Mouse (Mus musculus): ENCODE data around the gene Plxna1.
A peak's percentile ranks its signal among the peaks of the same experiment; 100 is the strongest.

The Plxna1 gene

DNA sequence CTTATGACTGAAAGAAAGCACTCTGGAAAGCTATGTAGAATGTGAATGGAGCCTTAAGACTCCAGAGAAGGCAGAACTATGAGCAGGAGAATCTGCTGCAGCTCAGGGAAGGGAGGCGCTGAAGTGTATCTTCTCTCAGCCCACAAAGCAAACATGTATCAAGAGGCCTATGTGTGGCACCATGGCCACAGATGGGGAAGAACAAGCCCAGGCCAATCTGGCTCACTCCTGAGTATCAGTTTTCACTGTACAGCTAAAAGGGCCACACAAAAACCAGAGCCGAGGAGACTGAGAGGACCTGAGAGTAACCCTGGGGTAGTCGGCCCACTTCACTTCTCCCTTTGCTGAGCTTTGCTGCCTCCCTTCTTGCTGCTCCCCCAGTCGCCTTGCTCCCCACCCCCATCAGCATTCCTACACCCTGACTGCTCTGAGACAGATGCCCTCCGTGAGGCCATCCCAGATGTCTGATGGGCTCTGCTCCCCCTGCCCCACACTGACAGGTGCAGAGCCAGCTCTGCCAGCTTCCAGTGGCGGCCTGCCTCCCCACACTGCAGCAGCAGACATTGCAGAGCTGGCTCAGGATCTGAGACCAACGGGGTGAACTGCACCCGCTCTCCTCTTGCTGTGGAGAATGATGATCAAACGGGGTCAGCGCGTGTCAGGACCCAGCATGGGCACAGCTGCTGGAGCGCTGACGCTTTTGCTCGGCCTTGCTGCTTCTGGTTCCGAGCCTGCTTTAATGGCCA, 34.5 kb downstream of the Plxna1 start:
- DNase-seq: no peak

DNA sequence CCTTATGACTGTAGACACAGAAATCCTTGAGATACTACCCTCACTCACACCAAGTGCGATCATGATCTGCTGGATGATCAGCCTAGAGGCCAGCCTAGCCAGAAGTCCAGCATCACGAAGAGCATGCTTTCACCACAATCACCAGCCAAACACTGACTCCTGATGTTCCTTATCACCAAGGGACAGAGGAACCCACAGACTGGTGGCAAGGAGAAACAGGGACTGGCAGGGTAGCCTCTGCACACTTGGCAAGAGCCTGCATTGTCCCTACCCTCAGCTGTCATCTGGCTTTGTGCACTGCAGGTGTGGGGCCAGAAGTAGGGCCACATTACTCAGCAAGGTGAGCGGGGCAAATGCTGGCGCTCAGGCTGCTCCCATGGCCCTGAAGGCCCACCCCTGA, 37.6 kb downstream of the Plxna1 start:
- no peak for DNase-seq

DNA sequence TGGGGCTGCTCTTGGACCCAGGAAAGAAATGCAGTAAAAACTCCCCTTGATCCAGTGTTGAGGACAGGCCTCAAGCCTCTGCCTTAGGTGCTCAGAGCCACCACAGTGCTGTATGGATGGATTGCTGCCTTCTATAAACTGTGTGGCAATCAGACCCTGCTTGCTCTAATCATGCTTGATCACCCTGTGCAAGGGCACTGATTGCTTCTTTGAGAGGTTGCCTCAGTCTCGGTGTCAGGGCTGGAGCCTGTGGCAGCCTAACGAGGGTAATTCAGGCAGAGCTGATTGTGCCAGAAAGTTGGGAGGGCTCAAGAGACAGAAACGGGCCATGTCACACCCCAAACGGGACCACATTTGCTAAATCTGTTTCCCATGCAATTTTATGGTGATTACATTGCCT, 47.2 kb downstream of the Plxna1 start:
- DNase-seq: no peak

DNA sequence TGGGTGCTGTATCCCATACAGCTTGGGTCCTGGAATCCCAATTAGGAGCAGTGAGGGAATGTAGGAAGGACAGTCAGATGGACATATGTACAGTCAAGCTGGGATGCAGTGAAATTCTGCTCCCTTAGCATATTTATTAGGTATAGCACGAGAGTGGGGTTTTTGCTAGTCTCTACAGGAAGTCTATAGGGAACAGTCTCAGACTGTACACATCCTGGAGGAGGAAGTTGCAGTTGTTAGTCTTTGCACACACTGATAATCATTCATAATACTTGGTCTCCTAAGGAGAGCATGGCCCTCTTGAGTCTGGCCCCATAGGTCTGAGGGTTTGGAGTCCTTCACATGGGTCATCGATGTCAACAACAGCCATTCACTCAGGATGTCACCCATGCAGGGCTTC, 50.9 kb downstream of the Plxna1 start:
- DNase-seq: no peak

DNA sequence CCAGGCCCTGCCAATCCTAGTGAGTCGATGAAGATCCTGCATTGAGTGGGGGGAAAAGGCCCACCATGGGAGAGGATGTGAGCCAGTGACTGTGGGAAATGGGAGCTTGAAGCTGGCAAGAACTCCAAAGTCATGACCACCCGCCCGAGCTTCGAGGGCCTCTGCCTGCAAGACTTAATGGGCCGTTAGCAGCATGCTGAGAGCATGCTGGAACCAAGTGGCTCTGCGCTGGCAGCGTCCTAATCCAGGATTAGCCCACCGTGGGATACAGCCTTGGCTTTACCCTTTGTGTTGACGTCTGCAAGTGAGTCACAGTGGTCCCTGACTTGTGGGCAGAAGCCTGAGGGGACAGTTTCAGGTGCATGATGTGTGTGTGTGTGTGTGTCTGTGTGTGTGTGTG, 52.2 kb downstream of the Plxna1 start:
- no peak for DNase-seq

DNA sequence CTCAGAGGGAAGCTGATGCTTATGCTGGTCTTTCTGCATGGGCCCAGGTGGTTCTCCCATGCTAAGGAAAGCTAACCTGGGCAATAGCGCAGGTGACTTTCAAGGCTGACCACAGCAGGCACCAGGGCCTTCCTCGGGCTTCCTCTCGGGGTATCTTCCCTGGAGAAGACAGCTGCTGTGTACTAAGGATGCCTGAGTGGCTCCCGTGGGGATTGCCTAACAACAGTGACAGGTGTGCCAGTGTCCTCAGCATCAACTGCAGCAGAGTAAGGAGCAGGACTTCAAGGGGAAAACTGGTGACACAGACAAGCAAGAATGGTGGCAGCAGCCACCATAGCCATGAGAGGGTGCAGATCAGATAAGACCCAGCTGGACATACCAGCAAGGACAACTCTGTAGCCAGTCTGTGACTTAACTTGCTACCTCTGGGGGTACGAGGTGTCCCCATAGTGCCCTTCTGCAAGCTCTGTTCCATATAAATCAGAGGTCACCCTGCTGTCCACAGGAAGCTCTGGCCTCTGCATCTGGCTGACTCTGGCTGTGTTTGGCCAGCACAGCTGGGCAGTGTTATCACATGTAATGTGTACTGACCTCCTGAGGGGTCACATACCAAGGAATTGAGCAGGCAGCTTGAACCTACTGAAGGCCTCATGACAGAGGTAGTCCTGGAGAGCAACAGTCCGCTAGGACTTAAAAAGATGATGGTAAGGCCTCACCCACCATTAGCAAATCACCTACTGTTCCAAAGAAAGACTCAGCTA, 54.0 kb downstream of the Plxna1 start:
- DNase-seq: no peak

DNA sequence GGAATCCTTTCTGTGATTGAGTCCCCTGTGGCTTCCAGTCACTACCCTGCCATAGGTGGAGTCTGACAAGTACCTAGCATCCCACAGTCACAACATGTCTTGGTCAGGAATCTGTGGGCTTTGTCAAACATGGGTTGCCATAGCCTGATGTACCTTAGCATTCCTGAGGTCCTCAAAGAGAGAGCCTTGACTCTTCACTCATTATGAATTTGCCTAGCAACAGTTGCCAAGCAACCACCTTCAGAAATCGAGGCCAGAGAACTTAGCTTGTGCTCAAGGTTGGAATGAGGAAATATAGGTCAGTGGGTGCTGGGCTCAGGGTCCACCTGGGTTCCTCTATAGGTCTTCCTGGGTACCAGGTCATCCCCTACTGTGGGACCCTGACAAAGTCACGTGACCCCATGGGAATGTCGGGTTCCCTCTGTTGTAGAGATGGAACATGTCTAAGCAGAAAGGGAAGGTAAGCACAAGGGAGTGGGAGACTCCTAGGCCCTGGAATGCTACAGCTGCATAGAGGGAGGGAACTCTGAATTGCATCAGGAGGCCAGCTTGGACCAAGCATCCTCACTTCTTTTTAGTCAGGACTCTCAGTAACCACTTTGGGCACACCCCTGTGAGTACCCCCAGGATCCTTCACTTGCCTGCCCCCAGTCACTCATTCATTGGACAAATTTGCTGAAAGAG, 57.9 kb downstream of the Plxna1 start:
- no peak for DNase-seq

DNA sequence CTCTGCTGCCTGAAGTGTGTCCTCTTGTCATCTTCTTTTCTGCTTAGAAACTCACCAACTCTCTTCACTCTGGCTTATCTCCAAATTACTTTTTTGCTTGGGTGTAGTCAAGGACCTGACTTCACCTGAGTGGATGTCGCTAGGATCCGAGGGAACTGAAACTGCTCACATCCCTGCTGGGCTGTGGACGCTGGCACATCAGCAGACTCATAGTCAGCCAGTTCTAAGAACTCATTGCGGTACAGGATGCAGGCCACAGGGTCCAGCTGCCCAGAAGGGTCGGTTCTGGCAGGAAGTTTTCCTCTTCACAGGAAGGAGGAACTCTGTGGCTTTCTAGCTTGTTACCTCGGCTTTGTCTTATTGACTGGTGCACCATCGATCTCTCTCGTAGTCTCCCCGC, 62.6 kb downstream of the Plxna1 start:
- no peak for DNase-seq

DNA sequence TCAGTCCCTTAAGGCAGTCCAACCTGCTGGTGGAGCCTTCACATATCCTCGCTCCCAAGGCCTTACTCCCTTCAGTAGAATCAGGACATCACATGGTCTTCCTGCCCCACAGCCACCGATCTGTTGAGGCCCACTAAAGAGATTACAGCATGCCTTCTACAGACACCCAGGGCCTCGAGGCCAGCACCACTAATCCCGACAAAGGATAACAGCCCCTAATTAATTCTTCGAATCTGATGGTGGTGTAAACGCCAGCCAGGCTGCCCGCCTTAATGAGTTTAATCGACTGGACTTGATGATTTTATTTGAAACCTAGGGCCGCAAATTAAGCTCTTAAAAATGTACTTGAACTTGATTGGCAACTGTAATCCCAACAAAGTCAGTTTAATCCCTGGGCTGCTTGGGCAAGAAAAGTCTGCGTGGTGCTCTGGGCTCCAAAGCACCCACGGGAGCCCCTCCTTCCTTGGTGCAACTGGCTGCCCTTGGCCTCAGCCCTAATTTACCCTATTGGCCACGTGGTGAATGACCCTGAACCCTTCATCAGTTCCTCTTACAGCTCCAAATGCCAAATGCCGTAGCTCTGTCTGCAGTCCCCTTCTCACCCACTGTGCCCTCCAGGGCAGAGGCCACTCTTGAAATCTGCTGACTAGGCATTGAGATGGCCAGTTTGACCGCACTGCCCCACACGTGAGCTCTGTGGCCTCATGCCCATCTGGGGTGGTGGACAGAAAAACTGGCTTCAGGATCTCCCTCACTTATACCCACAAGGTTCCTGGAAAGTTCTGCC, 65.3 kb downstream of the Plxna1 start:
- DNase-seq: peak; percentile 63

DNA sequence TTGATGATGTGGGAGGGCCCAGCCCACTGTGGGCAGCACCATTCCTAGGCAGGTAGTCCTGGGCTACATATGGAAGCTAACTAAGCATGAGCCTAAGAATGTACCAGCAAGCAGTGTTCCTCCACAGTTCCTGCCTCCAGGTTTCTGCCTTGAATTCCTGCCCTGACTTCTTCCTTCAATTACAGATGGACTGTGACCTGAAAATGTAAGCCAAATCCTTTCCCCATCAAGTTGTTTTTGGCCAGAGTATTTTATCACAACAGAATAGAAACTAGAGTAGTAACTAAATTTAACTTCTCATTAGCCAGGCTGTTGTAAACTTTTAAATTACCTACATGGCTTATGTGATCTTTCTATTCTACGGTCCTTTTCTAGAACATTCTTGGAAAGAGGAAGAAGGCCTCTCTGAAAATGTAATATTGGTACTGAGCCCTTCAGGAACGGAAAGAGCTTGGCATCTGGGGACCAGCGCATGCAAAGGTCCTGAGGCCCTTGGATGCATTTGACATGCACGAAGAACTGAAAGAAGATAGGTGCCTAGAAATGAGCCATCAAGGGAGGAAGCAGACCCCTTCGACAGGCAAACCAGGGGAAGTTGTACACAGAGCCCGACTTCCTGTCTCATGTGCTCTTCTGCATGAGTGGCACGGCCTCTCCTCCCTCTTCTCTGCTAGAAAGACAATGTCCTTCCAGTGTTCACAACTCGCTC, 66.3 kb downstream of the Plxna1 start:
- DNase-seq: no peak

DNA sequence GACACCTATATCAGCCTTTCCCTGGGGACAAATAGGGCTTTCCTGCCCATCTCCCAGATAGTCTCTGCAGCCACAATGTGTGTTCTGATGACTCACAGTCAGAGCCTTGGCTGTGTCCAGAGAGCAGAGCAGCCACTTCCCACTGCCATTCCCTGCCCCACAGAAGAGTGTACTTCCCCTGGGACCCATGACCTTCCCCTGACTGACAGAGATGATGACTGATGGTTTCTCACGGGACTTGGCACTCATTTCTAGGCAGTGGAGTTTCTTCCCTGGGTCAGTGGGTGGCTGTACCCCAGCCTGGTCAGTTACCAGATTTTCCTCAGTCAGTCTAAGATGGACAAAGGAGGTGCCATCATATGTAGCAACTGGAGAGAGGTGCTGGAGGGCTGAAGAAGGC, 67.8 kb downstream of the Plxna1 start:
- no peak for DNase-seq

DNA sequence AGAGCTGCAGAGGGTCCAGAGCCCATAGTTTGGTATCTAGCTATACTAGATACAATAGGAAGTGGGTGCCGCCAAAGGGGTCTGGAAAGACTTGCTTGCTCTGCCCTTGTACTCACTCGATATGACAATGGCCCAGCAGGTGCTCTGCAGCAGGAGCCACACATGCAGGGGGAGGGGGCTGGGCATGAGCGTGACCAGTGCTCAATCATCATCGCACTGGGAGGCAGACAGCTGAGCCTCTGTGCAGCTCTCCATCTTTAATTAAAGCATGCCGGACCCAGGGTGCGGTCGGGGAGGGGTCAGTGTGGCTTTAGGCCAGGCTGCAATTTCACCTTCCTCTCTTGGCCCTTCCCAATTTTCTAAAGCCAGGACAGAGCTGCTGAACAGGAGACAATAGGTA, 70.9 kb downstream of the Plxna1 start:
- no peak for DNase-seq

DNA sequence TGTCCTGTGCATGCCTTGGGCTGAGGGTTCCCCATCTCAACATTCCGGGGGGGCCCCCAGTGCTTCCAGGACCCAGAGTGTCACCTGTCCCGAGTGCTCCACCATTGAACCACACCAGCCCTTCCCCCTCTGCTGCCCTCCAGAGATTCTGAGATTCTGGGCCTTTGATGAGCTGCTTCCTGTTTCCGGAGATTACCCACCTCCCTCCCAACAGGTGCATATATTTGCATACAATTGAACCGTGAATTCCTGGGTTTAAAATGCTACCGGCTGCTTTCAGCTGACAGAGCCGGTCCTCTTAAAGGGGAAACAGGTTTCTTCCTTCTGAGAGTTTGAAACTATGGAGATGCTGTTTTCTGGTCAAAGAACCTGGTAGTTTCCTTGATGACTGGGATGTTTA, 74.3 kb downstream of the Plxna1 start:
- DNase-seq: no peak

DNA sequence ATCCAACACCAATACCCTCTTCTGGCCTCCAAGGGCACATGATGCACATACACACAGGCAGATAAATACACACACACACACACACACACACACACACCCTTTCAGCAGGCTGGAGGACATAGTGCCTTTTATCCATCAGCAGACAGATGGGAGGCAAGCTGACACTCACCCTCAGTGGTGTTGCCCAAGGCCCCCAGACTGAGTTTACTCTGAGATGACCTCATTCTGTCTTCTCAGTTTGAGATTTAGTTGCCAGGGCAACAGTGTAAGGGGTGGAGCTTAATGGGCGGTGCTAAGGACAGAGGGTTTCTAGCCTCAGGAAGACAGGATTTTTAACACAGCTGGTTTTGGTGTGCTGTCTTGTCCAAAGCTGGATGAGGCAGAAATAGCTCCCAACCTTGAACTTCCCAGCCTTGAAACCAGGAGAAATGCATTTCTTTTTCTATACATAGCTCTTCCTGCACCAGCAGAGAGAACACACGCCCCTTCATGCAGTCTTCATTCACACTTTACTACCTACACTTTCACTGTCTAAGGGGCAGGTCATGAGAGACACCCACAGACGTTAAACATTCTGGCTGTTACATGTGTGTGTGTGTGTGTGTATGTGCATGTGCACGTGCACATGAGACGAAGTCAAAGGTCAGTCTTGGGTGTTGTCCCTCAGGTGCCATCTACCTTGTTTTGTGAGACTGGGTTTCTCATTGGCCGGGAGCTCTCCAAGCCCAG, 75.6 kb downstream of the Plxna1 start:
- DNase-seq: no peak

DNA sequence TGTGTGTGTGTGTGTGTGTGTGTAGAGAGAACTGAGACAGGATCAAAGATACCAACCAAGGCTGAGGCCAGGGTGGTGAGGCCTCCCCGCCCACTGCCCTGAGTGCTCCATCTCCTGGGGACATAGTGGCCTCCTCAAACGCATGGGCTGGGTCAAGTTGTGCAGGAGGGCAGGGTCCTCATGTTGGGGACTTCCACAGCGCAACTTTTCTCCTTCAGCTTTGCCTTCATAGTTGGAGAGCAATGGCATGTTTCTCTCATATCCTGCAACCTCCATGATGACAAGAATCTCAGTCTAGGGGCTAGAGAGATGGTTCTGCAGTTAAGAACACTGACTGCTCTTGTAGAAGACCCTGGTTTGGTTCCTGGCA, 76.1 kb downstream of the Plxna1 start:
- DNase-seq: no peak

DNA sequence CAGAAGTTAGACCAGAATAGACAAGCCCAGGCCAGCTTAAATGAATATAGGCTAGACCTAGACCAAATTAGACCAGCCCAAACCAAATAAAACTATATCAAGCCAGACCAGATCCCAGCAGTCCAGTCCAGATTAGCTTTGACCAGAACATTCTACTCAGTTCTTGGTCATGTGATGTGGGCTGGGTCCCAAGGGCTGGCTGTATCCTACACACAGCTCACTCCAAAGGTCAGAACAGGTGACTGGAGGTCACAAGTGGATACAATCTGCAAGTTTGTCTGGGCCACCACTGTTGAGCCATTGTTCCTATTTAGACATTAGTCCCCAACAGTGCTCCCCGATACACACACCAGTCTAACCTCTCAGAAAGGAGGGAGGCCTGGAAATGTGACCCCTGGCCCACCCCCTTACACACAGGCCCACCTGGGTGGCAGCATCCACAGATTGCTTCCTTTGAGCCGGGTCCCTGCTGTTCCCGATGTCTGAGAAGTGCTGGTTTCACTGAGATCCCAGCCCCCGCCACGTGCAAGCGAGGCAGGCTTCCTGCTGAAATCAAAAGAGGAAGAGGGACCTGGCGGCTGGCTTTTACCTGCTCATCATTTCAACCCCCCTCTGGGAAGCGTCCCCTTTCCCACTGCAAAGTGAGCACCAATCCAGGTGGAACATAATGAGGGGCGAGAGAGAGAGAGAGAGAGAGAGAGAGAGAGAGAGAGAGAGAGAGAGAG, 76.7 kb downstream of the Plxna1 start:
- no peak for DNase-seq

DNA sequence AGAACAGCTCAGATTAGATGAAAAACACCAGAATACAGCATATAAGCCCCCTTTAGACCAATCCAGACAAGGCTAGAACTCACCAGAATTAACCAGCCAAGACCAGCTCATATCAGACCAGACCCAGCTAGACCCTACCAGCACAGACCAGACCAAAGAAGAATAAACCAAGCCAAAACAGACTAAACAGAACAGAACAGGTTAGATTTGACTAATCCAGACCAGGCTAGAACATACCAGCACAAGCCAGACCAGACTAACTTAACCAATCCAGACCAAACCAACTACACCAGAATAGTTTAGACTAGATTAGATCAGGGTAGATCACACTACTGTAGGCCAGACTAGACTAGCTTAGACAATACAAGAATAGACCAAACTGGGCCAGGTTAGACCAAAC, 77.3 kb downstream of the Plxna1 start:
- no peak for DNase-seq

DNA sequence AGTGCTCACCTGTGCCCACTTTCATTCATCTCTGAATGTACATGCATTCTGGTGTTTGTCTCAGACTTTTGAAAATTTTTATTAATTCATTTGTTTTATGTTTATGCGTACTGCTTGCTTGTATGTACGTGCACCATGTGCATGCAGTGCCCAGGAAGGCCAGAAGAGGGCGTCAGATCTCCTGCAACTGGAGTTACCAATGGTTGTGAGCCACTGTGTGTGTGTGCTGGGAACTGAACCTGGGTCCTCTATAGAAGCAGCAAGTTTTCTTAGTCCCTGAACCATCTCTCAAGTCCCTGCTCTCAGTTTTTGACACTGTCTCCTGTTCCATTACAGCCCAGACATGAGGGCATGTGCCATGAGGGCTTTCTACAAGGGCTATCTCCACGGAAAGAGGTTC, 79.3 kb downstream of the Plxna1 start:
- DNase-seq: no peak

DNA sequence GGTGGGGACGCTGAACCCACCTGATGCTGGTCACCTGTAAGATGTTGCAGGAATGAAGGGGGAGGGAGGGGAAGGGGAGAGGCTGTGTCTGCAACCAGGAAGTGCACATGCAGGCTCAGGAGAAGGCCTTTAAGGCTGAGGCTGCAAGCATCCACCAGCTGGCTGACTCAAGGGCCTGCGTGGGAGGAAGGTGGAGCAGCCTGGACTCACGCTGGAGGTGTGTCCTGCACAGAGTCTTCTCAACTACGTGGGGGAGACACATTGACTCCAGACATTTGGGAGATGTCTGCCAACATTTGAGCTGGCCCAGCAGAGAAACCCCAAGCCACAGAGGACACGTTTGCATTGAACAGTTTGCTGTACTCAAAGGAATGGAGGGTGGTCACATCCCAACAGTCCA, 79.8 kb downstream of the Plxna1 start:
- DNase-seq: no peak

DNA sequence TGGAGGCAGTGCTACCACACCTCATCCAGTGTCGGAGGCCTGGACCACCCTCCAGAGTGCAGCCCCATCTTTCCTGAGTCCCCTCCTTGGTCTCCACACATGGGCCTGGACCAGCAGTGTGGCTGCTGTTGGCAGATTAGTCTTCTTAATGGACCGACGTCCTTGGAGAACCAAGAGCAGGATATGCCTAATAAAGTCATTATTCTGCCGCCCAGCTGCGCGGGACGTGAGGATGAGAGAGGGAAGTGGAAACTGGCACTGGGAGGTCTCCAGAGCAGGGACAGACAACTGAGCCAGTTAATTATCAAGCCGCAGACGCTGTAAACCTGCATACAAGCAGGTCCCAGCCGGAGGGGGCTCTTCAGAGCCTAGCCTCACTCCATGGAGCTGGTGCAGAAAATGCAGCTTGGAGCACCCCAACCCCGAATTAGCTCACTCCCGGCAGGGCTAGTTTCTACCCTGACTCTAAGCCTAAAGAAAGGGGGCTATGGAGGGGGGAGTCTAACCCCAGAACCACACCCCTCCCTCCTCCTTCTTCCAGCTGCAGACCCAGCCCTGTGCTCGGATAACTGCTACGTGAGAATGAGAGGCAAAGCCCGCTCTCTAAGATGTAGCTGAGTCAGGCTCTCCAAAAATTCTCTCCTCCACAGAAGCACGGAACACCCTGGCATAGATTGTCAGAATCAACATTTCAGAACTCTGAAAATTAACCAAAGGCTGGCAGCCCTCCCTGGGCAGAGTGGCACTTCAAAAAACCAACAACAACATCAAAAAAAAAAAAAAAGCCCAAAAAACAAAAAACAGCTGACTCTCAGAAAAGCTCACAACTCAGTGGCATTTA, 80.7 kb downstream of the Plxna1 start:
- DNase-seq: no peak
